Mouse (Mus musculus) ovary, postnatal 36 days (tissue): ENCODE data around the gene Grb2.
"Not testable (repeated sequence)": the region's sequence is repeated elsewhere in the genome, so short reads cannot be mapped to it uniquely, and the experiment has no call there.

Experiments used
- DNase-seq: peaks from one replicate; pipeline ENCODE4 v3.0.0; 2022; ENCODE audit warnings: low spot score, mixed read lengths

The Grb2 gene

DNA sequence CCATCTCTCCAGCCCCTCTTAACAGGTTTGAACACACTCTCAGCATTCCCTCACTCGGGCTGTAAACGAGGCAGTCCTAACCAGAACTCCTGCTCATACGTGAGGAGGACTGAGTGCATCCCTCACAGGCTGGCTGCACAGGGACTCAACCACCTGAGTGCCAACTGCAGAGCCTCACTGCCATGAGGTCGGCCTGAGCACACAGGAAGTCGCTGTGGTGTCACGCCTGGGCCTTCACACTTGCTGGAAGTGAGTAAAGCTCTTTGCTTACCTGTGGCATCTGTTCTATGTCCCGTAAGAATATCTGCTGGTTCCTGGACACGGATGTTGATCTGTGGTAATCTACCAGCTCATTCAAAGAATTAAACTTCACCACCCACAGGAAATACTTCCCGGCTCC lies 62.0 kb downstream of the Grb2 start:
- no peak for DNase-seq

DNA sequence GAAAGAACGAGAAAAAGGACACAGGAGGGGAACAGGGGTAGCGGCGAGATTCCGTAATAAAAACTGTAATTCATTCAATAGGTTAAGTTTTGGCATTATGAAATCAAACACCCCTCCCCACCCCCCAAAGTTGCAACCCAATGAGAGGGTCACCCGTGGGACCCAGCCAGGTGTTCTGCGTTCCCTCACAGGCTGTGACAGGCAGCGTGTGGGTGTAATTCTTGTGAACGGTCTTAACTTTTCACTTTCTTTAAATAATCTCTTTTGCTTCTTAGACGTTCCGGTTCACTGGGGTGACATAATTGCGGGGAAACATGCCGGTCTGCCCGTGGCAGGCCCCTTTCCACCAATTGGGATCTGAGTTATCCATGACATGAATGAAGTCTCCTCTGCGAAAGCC lies 62.9 kb downstream of the Grb2 start:
- DNase-seq: not testable (repeated sequence)

DNA sequence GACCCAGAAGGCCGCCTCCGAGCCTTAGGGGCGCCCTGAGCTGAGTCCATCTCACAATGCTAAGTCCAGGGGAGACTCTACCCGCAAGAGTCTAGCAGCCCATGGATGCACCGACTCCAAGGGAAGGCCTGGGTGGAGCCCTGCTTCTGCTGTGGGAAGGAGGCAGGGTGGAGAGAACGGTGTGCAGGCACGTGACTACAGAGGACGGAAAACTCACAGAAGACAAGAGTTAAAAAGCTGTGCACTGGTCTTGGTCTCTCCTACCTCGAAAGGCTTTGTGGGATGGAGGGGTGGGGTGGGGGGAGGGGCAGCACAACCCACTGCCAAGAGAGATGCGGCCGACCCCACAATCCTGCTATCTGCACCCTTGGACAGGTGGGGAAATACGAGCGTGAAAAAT lies 64.1 kb downstream of the Grb2 start:
- no peak for DNase-seq

DNA sequence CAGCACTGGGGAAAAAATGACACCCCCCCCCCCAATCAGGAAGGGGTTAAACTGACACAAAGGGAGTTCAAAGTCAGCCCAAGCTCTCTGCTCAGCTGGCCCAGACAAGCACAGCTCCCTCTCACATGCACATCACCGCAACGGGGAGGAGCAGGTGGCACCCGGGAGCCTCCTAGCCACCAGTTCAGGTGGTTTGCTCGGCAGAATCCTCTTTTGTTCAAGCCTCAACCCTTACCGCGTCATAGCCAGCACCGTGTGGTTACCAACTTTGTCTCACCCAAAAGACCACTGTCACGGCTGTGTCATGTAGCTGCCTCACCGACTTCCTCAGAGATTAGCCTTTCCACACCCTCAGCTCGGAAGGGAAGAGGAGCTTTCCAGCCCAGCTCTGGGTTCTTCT lies 65.1 kb downstream of the Grb2 start:
- no peak for DNase-seq

DNA sequence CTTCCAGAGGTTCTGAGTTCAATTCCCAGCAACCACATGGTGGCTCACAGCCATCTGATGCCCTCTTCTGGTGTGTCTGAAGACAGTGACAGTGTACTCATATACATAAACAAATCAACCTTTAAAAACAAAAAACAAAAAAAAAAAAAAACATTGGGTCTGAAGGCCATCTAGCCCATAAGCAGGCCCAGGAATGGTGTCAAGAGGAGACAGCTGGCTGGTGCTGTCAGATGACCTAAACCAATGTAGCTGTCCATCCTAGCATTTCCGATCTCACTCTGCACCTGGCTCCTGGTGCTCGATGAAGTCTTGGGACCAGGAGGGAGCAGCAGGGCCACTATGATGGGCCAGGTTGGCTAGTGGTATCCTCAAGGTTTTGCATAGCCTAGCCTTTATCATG lies 65.7 kb downstream of the Grb2 start:
- DNase-seq: no peak

DNA sequence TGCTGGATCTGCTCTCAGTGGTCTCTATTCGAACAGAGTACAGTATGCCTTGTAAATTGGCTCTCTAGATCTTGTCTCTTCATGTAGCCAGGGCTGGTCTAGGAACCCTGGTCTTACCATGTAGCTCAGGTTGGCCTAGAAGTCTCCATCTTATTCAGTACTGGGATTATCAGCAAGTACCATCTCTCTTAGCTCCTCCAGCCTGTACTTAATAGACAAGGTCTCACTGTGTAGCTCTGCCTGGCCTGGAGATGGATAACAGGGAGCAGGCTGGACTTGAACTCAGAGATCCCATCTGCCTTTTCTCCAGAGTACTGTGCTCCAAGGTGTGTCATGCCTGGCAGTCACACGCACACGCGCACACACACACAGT lies 66.7 kb downstream of the Grb2 start:
- DNase-seq: no peak

DNA sequence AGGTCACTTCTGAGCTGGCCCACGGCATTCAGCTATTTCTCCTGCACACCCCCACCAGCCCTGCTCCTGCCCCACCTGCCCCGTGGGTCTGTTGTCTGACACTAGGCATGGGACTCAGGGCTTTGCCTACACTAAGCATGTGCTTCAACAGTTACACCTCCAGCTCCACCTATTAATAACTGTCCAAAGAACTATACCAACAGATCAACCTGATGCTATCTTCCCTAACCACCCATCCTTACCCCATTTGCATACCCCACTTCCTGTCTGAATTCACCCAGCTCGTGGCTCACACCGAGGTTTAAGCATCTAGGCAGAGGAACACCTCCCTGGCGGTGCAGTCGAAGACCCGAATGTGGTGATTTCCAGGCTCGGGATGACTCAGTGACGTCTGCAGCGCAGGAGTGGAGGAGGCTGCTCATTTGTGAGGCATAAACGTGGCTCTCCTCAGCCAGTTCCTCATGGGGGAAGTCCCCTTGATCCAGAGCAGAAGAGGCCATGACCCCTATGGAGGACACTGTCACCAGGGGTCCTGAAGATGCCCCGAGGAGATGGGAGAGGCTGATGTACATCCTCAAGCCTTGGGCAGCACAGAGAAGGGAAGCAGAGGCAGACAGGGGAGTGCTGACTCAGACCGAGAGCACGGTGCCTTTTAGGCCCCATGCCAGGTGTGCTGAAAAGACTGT lies 67.3 kb downstream of the Grb2 start:
- DNase-seq: no peak

DNA sequence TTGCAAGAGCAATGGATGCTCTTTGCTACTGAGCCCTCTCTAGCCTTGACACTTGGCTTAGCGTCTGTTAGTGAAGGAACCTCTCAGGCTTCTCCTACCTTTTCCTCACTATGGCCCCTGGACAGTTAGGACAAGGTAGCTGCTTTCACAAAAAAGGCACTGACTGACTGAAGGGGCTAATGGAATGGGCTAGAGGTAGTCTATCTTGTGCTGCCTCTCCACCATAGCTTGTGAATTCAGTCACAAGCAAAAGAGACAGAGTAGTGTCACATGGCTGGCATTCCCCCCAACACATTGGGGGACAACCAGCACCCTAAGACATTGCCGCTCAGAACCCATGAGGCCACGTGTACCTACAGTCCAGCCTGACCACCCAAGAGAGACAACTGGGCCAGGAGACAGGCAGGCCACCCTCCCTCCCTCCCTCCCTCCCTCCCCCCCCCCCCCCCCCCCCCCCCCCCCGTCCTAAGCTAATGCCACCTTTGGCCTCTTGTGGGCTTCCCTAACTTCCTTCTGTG lies 68.0 kb downstream of the Grb2 start:
- no peak for DNase-seq

DNA sequence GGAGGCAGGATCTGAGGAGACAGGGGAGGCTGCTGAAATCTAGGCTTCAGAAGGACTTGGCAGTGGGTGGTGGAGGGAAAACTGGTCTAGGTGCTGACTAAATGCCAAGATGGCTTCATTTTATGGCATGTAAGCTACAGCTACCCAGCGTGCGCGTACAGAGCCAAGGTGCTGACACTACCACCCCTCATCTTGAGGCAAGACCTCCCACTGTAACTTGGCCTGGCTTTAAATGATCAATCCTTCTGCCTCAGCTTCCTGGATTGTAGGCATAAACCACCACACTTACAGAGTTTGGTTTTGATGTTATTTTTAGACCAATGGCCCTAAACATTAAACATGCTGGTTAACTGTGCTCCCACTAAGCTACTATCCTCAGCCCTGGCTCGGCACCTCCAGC lies 68.9 kb downstream of the Grb2 start:
- no peak for DNase-seq

DNA sequence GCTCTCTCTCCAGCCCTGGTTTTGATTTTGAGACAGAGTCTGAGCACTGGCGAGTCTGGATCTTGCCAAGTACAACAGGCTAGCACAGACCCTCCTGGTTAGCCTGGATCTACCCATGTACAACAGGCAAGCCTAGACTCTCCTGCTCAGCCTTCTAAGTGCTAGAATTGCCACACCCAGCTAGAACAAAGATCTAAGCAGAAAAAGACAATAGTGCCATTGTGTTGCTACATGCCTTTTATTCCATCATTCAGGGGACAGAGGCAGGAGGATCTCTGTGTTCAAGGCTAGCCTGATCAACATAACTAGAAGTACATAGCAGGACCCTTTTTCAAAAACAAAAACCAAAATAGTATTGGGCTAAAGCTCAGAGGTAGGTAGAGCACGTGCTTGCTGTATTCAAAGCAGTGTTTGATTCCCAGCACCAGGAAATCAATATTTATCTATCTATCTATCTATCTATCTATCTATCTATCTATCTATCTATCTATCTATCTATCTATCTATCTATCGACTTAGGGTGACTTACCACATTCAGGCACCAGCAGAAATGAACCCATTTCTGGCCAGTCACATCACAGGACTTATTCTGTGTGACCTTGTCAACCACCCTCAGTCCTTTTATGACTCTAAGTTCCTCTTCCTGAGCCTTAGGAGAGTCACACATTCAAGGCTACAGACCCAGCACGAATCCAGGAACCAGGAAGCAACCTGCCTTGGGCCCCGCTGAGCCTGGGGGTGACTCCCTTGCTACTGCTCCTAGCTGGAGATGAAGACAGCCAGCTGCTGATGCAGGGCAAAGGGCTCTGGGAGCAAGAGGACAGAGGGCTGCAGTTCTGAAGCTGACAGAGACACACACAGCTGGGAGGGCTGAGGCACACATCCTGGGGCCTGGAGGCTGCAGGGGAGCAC lies 69.6 kb downstream of the Grb2 start:
- no peak for DNase-seq

DNA sequence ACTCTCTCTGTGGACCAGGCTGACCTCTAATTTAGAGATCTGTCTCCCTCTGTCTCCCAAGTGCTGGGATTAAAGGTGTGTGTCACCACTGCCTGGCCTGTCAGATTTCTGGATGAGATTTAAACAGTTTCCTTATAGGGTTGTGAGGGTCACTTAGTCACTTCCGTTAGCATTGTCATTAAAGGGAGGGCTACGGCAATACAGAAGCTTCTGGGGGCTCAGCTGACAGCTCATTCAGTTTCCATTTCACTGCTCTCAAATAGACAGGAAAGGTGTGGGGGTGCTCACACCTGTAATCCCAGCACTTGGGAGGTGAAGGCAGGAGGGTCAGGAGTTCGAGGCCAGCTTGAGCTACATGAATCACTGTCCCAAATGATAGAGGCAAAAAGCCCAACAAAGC lies 71.4 kb downstream of the Grb2 start:
- DNase-seq: no peak

DNA sequence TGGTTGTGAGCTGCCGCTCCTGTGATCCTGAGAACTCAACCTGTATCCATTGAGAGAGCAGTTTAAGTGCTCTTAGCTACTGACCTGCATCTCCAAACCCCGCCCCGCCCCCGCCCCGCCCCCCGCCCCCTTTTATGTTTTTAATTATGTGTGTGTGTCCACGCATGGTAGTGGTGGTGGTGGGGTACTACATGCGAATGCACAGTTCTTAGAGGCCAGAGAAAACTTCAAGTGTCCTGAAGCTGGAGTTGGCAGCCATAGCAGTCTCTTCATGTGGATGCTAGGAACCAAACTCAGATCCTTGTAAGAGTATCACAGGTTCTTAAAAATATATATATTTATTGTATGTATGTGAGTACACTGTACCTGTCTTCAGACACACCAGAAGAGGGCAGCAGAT lies 72.9 kb downstream of the Grb2 start:
- DNase-seq: no peak

DNA sequence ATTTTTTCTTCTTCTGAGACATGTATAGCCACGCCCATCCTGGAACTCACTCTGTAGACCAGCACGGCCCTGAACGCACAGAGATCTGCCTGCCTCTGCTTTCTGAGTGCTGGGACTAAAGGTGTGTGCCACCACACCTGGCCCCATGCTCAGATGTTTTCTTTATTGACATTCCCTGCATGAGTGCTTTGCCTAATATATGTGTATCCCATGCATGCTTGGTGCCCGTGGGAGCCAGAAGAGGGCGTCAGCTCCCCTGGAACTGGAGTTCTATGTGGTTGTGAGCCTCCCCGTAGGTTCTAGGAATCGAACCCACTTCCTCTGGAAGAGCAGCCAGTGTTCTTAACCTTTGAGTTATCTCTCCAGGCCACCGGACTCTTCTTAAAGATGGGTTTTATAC lies 73.4 kb downstream of the Grb2 start:
- DNase-seq: no peak

DNA sequence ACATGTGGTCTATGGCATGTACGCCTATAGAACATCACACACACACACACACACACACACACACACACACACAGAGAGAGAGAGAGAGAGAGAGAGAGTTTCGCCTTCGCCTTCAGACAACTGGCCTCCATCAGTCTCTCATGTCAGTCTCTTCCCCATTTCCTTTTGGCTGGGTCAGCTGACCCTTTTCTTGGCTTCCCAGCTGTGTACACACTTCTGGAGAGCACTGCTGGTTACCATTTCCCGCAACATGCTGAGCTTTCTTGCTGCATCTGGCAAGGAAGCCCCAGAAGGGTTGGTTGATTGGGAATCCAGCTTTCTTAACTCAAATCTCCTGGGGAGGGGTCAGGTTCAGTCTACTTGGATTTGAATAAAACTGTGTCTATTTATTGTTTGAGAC lies 74.3 kb downstream of the Grb2 start:
- DNase-seq: no peak

DNA sequence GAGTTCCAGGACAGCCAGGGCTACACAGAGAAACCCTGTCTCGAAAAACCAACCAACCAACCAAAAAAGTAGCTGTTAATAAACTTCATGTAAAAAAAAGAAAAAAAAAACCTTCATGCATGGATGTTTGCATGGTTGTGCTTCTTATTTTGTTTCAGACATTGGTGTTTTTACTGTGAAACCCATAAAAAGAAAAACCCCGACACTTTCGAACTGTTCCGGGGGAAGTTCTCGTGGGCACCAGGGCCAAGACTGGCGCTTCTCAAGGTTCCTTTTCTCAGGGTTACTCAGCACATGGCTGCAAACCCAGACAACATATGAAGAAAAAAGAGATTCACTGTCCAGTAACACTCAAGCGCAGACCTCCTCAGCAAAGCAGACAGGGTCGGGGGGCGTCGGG lies 75.5 kb downstream of the Grb2 start:
- no peak for DNase-seq

DNA sequence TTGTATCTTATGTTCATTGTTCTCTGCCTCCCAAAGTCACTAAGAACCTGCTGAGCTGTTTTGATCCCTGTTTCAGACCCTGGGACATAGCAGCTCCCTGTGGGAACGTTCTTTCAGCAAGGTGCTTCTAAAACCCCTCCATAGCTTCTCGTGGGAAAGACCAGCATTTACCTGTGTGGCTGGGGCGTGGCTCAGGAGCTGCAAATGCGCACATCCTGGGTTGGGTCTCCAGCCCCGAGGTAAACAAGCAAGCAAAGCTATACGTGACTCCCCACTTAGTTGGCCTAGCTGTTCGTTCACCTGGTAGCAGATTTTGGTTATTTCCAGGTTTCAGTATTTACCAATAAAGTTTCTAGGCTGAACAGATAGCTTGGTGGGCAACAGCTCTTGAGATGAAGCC lies 76.2 kb downstream of the Grb2 start:
- no peak for DNase-seq

DNA sequence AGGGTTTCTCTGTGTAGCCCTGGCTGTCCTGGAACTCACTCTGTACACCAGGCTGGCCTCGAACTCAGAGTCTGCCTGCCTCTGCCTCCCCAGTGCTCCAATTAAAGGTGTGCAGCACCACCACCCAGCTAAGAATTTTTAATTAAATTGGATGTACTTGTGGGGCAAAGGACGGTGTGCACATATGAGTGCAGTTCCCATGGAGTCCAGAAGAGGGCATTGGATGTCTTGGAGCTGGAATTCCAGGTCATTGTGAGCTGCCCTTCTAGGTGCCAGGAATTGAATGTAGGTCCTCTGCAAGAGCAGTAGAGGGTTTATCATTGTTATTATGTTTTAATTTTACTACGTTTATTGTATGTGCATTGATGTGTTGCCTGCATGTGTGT lies 76.9 kb downstream of the Grb2 start:
- DNase-seq: no peak

DNA sequence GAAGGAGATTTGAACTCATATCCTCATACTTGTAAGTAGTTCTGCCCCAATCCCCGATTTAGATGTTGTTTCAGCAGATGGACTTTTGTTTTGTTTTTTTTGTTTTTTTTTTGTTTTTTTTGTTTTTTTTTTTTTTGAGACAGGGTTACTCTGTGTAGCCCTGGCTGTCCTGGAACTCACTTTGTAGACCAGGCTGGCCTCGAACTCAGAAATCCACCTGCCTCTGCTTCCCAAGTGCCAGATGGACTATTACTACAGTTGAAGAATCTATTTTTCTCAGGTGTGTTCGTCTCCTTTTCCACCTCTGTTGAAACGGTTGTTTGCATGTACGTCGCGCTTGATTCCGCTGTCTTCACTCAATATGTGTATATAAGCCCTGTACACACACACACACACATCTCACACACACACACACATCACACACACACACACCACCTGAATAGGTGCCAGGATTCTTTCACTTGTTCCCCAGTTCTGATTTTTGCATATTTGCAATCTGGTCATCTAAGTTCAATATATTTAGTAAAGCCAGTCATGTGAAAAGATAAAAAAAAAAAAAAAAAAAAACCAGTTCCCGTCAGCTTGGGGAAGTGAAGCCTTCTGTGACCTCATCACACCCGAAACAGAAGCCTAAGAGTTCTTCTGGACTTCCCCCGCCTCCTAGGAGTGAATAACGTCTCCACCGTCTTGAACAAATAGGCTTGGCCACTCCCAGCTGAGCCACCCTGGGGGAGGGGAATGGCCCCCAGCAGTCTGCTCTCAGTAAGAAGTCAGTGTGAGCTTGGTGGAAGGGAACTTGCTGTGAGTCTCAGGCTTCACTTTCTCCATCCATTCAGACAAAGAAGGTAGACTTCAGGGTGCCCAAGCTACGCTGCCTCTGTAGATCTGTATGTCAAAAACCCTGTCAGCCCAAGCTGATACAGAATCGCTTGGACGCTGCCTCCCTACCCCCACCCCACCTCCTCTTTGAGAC lies 77.6 kb downstream of the Grb2 start:
- DNase-seq: no peak

DNA sequence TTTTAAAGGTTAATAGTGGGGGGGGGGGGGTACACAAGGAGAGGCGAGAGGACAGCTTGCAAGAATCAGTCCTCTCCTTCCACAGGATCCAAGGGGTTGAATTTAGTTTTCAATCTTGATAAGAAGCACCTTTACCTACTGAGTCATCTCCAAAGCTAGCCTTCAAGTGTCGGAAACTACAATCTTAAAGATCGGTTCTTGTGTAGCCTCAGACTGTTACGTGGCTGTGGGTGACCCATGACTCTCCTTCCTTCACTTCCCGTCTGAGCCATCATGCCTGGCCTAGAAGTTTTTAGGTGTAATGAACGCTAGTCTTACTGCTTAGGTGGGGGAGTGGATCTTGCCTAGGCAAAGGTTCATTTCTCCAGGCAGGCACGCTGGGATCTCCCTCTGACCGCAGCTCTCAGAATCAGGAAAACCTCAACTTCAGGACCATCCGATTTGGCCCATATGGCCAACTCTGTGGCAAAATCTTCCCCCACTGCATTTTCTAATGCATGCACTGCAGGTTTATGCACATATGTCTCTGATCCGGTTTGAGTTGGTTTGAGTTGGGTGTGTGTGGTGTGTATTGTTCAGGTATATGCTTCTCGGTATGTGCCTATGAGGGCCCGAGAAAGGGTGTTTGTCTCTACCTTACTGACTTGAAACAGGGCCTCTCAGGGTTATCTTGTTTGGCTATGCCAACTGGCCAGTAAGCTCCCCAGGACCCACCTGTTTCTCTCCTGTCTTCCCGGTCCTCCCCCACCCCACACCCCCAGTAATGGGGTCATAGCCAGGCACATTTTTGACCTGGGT lies 78.5 kb downstream of the Grb2 start:
- DNase-seq: no peak

DNA sequence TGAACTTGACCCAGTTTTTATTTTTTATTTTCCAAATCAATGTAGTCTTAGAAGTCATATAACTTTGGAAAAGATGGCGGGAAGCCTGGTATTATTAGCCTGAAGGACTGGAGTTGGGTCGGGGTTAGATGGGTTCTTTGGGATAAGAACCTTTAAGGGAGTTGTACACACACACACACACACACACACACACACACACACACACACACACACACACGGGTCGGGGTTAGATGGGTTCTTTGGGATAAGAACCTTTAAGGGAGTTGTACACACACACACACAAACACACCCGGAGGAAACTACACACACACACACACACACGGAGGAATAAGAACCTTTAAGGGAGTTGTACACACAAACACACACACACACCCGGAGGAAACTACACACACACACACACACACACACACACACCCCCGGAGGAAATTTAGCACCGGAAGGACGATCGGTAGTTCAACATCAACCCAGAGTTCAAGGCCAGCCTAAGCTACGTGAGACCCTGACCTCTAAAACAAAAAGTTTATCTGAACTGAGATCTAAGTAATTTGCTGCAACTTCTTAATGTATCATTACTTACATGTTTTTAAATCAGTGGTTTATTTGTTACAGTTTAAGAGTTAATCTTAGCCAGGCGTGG lies 79.8 kb downstream of the Grb2 start:
- no peak for DNase-seq
